Mouse (Mus musculus) embryonic facial prominence, embryonic 12.5 days (tissue): ENCODE measurements around the gene Serinc2. TPM values are rescaled to one million over a fixed set of nuclear protein-coding genes. Genes with fewer than 3 reads are reported as not detected.

Experiments used
- ATAC-seq: fragments of 200-750 bp; cut with Nextera tagmentation; 2 replicates; pipeline ENCODE4 v1.8.0; 2017; ENCODE audit not compliant: insufficient number of reproducible peaks, insufficient read depth, low FRiP score, low TSS enrichment
- H3K27ac ChIP-seq: fragments of 300-500 bp; sonication (generic); 2 replicates; pipeline ENCODE4 v1.5.1; 2016; ENCODE audit warnings: mild to moderate bottlenecking
- H3K27me3 ChIP-seq: fragments of 300-500 bp; sonication (generic); 2 replicates; pipeline ENCODE4 v1.6.1; 2016; ENCODE audit warnings: mild to moderate bottlenecking, moderate library complexity
- H3K36me3 ChIP-seq: fragments of 300-500 bp; sonication (generic); 2 replicates; pipeline ENCODE4 v1.6.1; 2016; ENCODE audit warnings: mild to moderate bottlenecking
- H3K4me1 ChIP-seq: fragments of 300-500 bp; sonication (generic); 2 replicates; pipeline ENCODE4 v1.6.1; 2016
- H3K4me2 ChIP-seq: fragments of 300-500 bp; sonication (generic); replicated peaks from 2 replicates; pipeline ENCODE4 v1.6.1; 2016; ENCODE audit warnings: mild to moderate bottlenecking, moderate library complexity
- H3K4me3 ChIP-seq: fragments of 300-500 bp; sonication (generic); 2 replicates; pipeline ENCODE4 v1.5.1; 2016; ENCODE audit warnings: mild to moderate bottlenecking
- H3K9ac ChIP-seq: fragments of 300-500 bp; sonication (generic); 2 replicates; pipeline ENCODE4 v1.6.1; 2016; ENCODE audit warnings: mild to moderate bottlenecking, moderate library complexity
- H3K9me3 ChIP-seq: fragments of 300-500 bp; sonication (generic); 2 replicates; pipeline ENCODE4 v1.6.1; 2016; ENCODE audit warnings: mild to moderate bottlenecking, moderate library complexity
- WGBS: fragments of 180-500 bp; shearing (Covaris S2); methylation state at CpG from one replicate; pipeline ENCODE4 v1.1.7; 2016; 5-methylcytosine and 5-hydroxymethylcytosine counted together
- polyA plus RNA-seq: library from polyadenylated mRNA; unstranded; fragments of >200 nt; fragmentation: Nextera tagmentation; extraction: Ambion mirVana; gene quantifications from 2 replicates; pipeline ENCODE4 v1.2.1, GENCODE M21; 2016

The Serinc2 gene
- 154 and 159 TPM in 2 replicates for polyA plus RNA-seq

- Histone ChIP-seq H3K27me3 (peaks cover 9% of the 10 kb centered on the region), H3K4me1 (no peaks in the 10 kb centered on the region), H3K36me3 (no peaks in the 10 kb centered on the region), H3K9ac (no peak within 1 kb of the TSS), H3K9me3 (no peaks in the 10 kb centered on the region), H3K4me3 (no peak within 1 kb of the TSS), H3K27ac (no peak within 1 kb of the TSS), H3K4me2 (no peak within 1 kb of the TSS)
- 65% methylated on average over 2 of the region's 2 CpGs for WGBS
- no peak for ATAC-seq
Measured at GRCm38 (mm10) chr4:130279105-130279504, at the start of gene Serinc2. Gene Serinc2 (minus strand): TSS chr4:130279205.

- ATAC-seq = no peak
- Histone ChIP-seq H3K4me1 (no peaks in the 10 kb centered on the region), H3K27me3 (no peaks in the 10 kb centered on the region), H3K9ac (no peak overlapping the region), H3K4me2 (no peak overlapping the region), H3K36me3 (peaks cover 47% of the 10 kb centered on the region), H3K27ac (no peak overlapping the region), H3K4me3 (no peak overlapping the region), H3K9me3 (no peaks in the 10 kb centered on the region)
- WGBS = 89% methylated on average over 9 of the region's 9 CpGs
Measured at GRCm38 (mm10) chr4:130327366-130327765, 48.4 kb upstream of the Serinc2 start.

DNA sequence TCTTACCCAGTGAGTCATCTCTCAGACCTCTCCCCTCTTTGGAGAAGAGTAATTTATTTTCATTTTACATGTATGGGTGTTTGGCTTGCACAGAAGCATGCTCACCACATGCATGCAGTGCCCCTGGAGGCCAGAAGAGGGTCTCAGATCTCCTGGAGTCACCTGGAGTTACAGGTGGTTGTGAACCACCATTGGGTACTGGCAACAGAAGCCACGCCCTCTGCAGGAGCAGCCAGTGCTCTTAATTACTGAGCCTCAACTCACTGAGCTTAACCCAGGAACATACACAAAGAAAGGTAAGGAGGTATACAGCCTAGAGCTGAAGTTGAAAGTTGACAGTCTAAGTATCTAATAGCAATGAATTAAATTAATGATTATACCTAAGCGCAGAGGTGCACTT is 46.4 kb upstream of the Serinc2 start:
- H3K4me2 ChIP-seq = no peak overlapping the region
- no peaks in the 10 kb centered on the region for H3K9me3 ChIP-seq
- no peaks in the 10 kb centered on the region for H3K4me1 ChIP-seq
- H3K4me3 ChIP-seq = no peak overlapping the region
- 92% methylated on average over 2 of the region's 2 CpGs for WGBS
- no peak overlapping the region for H3K9ac ChIP-seq
- no peaks in the 10 kb centered on the region for H3K27me3 ChIP-seq
- peaks cover 58% of the 10 kb centered on the region for H3K36me3 ChIP-seq
- ATAC-seq = no peak
- no peak overlapping the region for H3K27ac ChIP-seq

GRCm38 (mm10) chr4:130323607-130324006 is 44.6 kb upstream of the Serinc2 start:
- ATAC-seq = no peak
- Histone ChIP-seq H3K9ac (no peak overlapping the region), H3K4me3 (no peak overlapping the region), H3K4me1 (no peaks in the 10 kb centered on the region), H3K9me3 (no peaks in the 10 kb centered on the region), H3K27ac (no peak overlapping the region), H3K36me3 (peaks cover 56% of the 10 kb centered on the region), H3K27me3 (no peaks in the 10 kb centered on the region), H3K4me2 (no peak overlapping the region)
- 82% methylated on average over 5 of the region's 5 CpGs for WGBS

GRCm38 (mm10) chr4:130323165-130323564 is 44.2 kb upstream of the Serinc2 start:
- Histone ChIP-seq H3K4me3 (no peak overlapping the region), H3K4me1 (no peaks in the 10 kb centered on the region), H3K9me3 (no peaks in the 10 kb centered on the region), H3K4me2 (no peak overlapping the region), H3K36me3 (peaks cover 57% of the 10 kb centered on the region), H3K9ac (no peak overlapping the region), H3K27me3 (no peaks in the 10 kb centered on the region), H3K27ac (no peak overlapping the region)
- WGBS = 75% methylated on average over 1 of the region's 1 CpGs
- no peak for ATAC-seq

DNA sequence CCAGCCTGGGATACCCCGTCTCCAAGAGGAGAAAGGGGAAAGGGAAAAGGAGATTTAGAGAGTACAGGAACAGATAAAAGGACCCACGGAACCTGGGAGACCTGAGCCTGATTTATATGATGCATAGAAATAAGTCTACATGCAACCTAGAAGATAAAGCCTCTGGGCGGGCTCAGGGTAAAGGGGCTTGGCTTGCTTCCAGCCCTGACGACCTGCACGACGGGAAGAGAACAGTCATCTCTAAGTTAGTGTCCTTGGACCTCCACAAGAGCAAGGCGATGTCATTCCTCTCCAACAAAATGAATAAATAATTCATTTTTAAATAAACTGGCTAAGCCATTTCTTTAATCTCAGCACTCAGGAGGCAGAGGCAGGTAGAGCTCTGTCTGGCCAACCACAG is 43.6 kb upstream of the Serinc2 start:
- no peaks in the 10 kb centered on the region for H3K9me3 ChIP-seq
- H3K9ac ChIP-seq = no peak overlapping the region
- no peak overlapping the region for H3K27ac ChIP-seq
- H3K27me3 ChIP-seq = no peaks in the 10 kb centered on the region
- 86% methylated on average over 7 of the region's 7 CpGs for WGBS
- H3K4me1 ChIP-seq = no peaks in the 10 kb centered on the region
- no peak for ATAC-seq
- no peak overlapping the region for H3K4me3 ChIP-seq
- no peak overlapping the region for H3K4me2 ChIP-seq
- peaks cover 57% of the 10 kb centered on the region for H3K36me3 ChIP-seq

- Histone ChIP-seq H3K9me3 (no peaks in the 10 kb centered on the region), H3K36me3 (peaks cover 55% of the 10 kb centered on the region), H3K27ac (no peak overlapping the region), H3K4me2 (no peak overlapping the region), H3K4me3 (no peak overlapping the region), H3K4me1 (no peaks in the 10 kb centered on the region), H3K9ac (no peak overlapping the region), H3K27me3 (no peaks in the 10 kb centered on the region)
- ATAC-seq = no peak
- 89% methylated on average over 7 of the region's 7 CpGs for WGBS
Measured at GRCm38 (mm10) chr4:130321640-130322039, 42.6 kb upstream of the Serinc2 start.

DNA sequence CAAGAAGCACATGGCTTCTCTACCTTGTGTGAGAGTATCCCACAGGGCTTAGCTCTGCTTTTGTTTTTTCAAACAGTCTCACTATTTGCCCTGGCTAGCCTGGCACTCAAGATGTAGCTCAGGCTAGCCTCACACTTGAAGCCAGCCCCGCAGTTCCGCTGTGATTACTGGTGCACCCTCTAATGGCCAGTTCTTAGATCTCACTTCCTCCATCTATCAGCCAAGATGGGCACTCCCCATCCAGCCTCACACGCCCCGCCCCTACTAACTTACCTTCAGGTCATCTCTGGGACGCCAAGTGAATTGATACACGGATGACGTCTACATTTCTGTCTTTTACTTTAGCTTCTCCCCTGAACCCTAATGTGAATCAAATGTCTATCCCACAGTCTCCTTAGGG is 40.6 kb upstream of the Serinc2 start:
- WGBS = 79% methylated on average over 7 of the region's 7 CpGs

GRCm38 (mm10) chr4:130318122-130318521 is 39.1 kb upstream of the Serinc2 start:
- Histone ChIP-seq H3K27ac (no peak overlapping the region), H3K9me3 (no peaks in the 10 kb centered on the region), H3K27me3 (no peaks in the 10 kb centered on the region), H3K36me3 (peaks cover 51% of the 10 kb centered on the region), H3K4me3 (no peak overlapping the region), H3K4me1 (no peaks in the 10 kb centered on the region), H3K9ac (no peak overlapping the region), H3K4me2 (no peak overlapping the region)
- ATAC-seq = no peak
- 65% methylated on average over 3 of the region's 3 CpGs for WGBS

More for the DNA sequence above, 40.6 kb upstream of the Serinc2 start:
- Histone ChIP-seq H3K9me3 (no peaks in the 10 kb centered on the region), H3K27ac (no peak overlapping the region), H3K9ac (no peak overlapping the region), H3K4me1 (no peaks in the 10 kb centered on the region), H3K4me3 (no peak overlapping the region), H3K27me3 (no peaks in the 10 kb centered on the region), H3K36me3 (peaks cover 53% of the 10 kb centered on the region), H3K4me2 (no peak overlapping the region)
- no peak for ATAC-seq

DNA sequence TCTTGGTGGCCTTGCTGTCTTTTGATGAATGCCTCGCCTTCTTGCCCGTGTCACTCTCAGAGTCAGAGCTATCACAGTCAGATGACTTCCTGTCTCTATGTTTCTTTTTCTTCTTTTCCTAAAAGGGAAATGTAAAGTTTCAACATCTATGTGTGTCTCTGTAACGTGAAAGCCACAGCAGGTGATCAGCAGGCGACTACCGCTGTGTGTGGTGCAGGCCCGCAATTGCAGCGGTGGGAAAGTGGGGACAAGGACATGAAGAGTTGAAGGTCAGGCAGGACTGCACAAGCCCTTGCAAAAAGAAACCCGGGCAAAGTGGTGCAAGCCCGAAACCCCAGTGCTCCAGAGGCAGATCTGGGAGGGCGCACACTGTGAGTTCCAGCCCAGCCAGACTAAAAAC is 37.7 kb upstream of the Serinc2 start:
- H3K27ac ChIP-seq = no peak overlapping the region
- no peak overlapping the region for H3K4me3 ChIP-seq
- no peak overlapping the region for H3K9ac ChIP-seq
- no peaks in the 10 kb centered on the region for H3K4me1 ChIP-seq
- 83% methylated on average over 10 of the region's 10 CpGs for WGBS
- no peaks in the 10 kb centered on the region for H3K9me3 ChIP-seq
- ATAC-seq = no peak
- H3K36me3 ChIP-seq = peaks cover 39% of the 10 kb centered on the region
- H3K27me3 ChIP-seq = no peaks in the 10 kb centered on the region
- no peak overlapping the region for H3K4me2 ChIP-seq

DNA sequence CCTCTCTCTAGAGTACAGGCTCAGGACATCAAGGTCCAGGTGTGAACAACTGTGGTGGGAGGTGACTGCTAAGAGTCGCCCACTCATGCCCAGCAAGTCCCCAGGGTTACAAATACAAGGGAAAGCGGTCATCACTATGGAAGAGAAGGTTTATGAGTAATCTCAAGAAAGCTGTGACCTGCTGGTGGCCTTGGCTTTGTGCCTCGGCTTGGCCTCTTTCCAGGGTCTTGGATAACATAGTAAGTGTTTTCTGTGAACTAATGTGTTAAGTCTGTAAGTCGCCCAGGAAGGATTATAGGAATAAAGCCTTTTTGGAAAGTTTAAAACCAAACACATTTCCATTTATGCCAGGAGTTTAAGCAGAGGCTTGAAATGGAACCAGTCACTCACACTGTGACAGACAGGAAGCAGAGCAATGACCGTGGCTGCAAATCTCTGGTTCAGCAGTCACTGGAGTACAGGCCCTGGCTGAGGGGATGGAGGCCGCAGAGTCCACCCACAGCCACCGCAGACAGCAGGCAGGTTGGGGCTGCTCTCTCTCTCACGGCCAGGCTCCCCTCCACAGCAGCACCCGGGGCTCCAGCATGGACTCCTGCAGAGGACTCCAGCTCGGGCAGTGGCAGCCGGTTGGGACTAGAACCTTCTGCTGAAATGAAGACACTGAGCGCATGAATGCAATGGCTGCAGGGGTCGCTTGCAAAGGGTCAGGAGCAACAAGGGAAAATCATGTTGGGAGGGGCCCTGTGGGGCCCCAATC is 36.9 kb upstream of the Serinc2 start:
- no peak overlapping the region for H3K27ac ChIP-seq
- H3K9me3 ChIP-seq = no peaks in the 10 kb centered on the region
- H3K4me2 ChIP-seq = no peak overlapping the region
- H3K9ac ChIP-seq = no peak overlapping the region
- no peak for ATAC-seq
- no peaks in the 10 kb centered on the region for H3K4me1 ChIP-seq
- 79% methylated on average over 13 of the region's 13 CpGs for WGBS
- H3K36me3 ChIP-seq = peaks cover 37% of the 10 kb centered on the region
- H3K4me3 ChIP-seq = no peak overlapping the region
- no peaks in the 10 kb centered on the region for H3K27me3 ChIP-seq

DNA sequence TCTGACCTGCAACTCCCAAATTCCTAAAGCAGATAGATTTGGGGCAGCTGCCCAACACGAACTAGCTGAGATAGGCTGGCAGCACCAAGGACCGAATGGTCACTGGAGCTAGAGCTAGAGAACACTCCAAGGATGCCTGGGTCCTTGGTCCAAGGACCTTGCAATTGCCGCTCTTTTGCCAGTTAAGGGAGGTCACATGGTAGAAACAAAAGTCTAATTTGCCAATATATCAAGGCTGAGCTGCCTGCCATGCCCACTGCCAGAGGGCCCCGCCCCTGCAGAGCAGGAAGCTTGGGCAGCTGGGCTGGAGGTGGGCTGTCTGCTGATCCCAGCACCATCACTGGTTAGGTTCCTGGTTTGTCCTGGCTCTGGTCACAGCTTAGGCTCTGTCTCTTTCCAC is 34.5 kb upstream of the Serinc2 start:
- peaks cover 30% of the 10 kb centered on the region for H3K36me3 ChIP-seq

More for the DNA sequence above, 34.5 kb upstream of the Serinc2 start:
- Histone ChIP-seq H3K9me3 (no peaks in the 10 kb centered on the region), H3K4me2 (no peak overlapping the region), H3K4me1 (peaks cover 5% of the 10 kb centered on the region; the same call in 1 of the 2 replicates), H3K9ac (no peak overlapping the region), H3K27me3 (peaks cover 20% of the 10 kb centered on the region), H3K4me3 (no peak overlapping the region), H3K27ac (no peak overlapping the region)
- no peak for ATAC-seq
- WGBS = 90% methylated on average over 4 of the region's 4 CpGs
